Mouse (Mus musculus) v-Abl transformed pro-B cells (cell line): ENCODE results near the gene Prkd2.

Source experiments
- in situ Hi-C, 2 experiments: fragments of 400-800 bp; cut with MboI; formaldehyde crosslinking; loops; one replicate each; pipeline ENCODE4 v1.15.1; 2025; ENCODE audit not compliant: unreplicated experiment in 2 of 2

The Prkd2 gene

GRCm38 (mm10) chr7:16885271-16885776 lies 42.6 kb downstream of the Prkd2 start:
- in situ Hi-C loops = loop anchor here in 1 of 2 experiments (10.0 kb wide), 1 partner anchor 251 kb away; no protein-coding TSS in a partner anchor

- in situ Hi-C loops = loop anchor here in 1 of 2 experiments (10.0 kb wide), 1 partner anchor 251 kb away; no protein-coding TSS in a partner anchor
Measured at GRCm38 (mm10) chr7:16885905-16886304, 43.2 kb downstream of the Prkd2 start.

- in situ Hi-C loops = loop anchor here in 1 of 2 experiments (10.0 kb wide), 1 partner anchor 146 kb away; no protein-coding TSS in a partner anchor
Measured at GRCm38 (mm10) chr7:16890536-16890935, 47.8 kb downstream of the Prkd2 start.

- in situ Hi-C loops = loop anchor here in 1 of 2 experiments (10.0 kb wide), 1 partner anchor 146 kb away; no protein-coding TSS in a partner anchor
Measured at GRCm38 (mm10) chr7:16890944-16891343, 48.2 kb downstream of the Prkd2 start.

- in situ Hi-C loops = loop anchor here in 1 of 2 experiments (10.0 kb wide), 1 partner anchor 147 kb away; no protein-coding TSS in a partner anchor
Measured at GRCm38 (mm10) chr7:16891641-16892351, 49.1 kb downstream of the Prkd2 start, which contains the start of gene Gng8. Gene Gng8, plus strand, starts transcription at chr7:16891786.

GRCm38 (mm10) chr7:16892352-16892730 lies 49.6 kb downstream of the Prkd2 start:
- in situ Hi-C loops = loop anchor here in 1 of 2 experiments (10.0 kb wide), 1 partner anchor 148 kb away; no protein-coding TSS in a partner anchor

- in situ Hi-C loops = loop anchor here in 1 of 2 experiments (10.0 kb wide), 1 partner anchor 149 kb away; no protein-coding TSS in a partner anchor
Measured at GRCm38 (mm10) chr7:16893612-16894011, 50.9 kb downstream of the Prkd2 start.

GRCm38 (mm10) chr7:16894279-16894678 lies 51.6 kb downstream of the Prkd2 start:
- in situ Hi-C loops = loop anchor here in 1 of 2 experiments (10.0 kb wide), 1 partner anchor 149 kb away; no protein-coding TSS in a partner anchor

- in situ Hi-C loops = loop anchor here in 1 of 2 experiments (10.0 kb wide), 1 partner anchor 150 kb away; no protein-coding TSS in a partner anchor
Measured at GRCm38 (mm10) chr7:16895000-16895399, 52.3 kb downstream of the Prkd2 start.

GRCm38 (mm10) chr7:16895511-16895910 lies 52.8 kb downstream of the Prkd2 start:
- in situ Hi-C loops = loop anchor here in 1 of 2 experiments (10.0 kb wide), 1 partner anchor 151 kb away; no protein-coding TSS in a partner anchor

- in situ Hi-C loops = loop anchor here in 1 of 2 experiments (10.0 kb wide), 1 partner anchor 276 kb away; no protein-coding TSS in a partner anchor
Measured at GRCm38 (mm10) chr7:16900526-16900925, 57.8 kb downstream of the Prkd2 start.

- in situ Hi-C loops = loop anchor here in 1 of 2 experiments (10.0 kb wide), 1 partner anchor 279 kb away; no protein-coding TSS in a partner anchor
Measured at GRCm38 (mm10) chr7:16903439-16903955, 60.8 kb downstream of the Prkd2 start.

GRCm38 (mm10) chr7:16904120-16904675 lies 61.5 kb downstream of the Prkd2 start:
- in situ Hi-C loops = loop anchor here in 1 of 2 experiments (10.0 kb wide), 1 partner anchor 279 kb away; no protein-coding TSS in a partner anchor

- in situ Hi-C loops = loop anchor here in 1 of 2 experiments (5.0 to 10.0 kb wide), 2 partner anchors 78 to 281 kb away; no protein-coding TSS in a partner anchor
Measured at GRCm38 (mm10) chr7:16905491-16906021, 62.9 kb downstream of the Prkd2 start.

GRCm38 (mm10) chr7:16906281-16906680 lies 63.6 kb downstream of the Prkd2 start, which contains the start of gene Ptgir:
Gene Ptgir, plus strand, starts transcription at chr7:16906490.
- in situ Hi-C loops = loop anchor here in 1 of 2 experiments (5.0 to 10.0 kb wide), 2 partner anchors 79 to 281 kb away; no protein-coding TSS in a partner anchor

- in situ Hi-C loops = loop anchor here in 1 of 2 experiments (5.0 to 10.0 kb wide), 2 partner anchors 80 to 282 kb away; no protein-coding TSS in a partner anchor
Measured at GRCm38 (mm10) chr7:16906889-16907559, 64.3 kb downstream of the Prkd2 start.

- in situ Hi-C loops = loop anchor here in 1 of 2 experiments (5.0 to 10.0 kb wide), 2 partner anchors 81 to 283 kb away; no protein-coding TSS in a partner anchor
Measured at GRCm38 (mm10) chr7:16907842-16908241, 65.1 kb downstream of the Prkd2 start.

- in situ Hi-C loops = loop anchor here in 1 of 2 experiments (5.0 to 10.0 kb wide), 2 partner anchors 81 to 284 kb away; no protein-coding TSS in a partner anchor
Measured at GRCm38 (mm10) chr7:16908367-16908766, 65.7 kb downstream of the Prkd2 start.

- in situ Hi-C loops = loop anchor here in 1 of 2 experiments (5.0 to 10.0 kb wide), 2 partner anchors 82 to 284 kb away; no protein-coding TSS in a partner anchor
Measured at GRCm38 (mm10) chr7:16908859-16909258, 66.2 kb downstream of the Prkd2 start.
